Mouse (Mus musculus) midbrain, embryonic 10.5 days (tissue): ENCODE measurements around the gene Dusp19. TPM values are rescaled to one million over a fixed set of nuclear protein-coding genes. Genes with fewer than 3 reads are reported as not detected.

ENCODE experiments used
- DNase-seq: peaks from one replicate; pipeline ENCODE4 v3.0.0-alpha.2; 2017; ENCODE audit warnings: low spot score
- H3K27ac ChIP-seq: fragments of 300-500 bp; sonication (generic); replicated peaks from 2 replicates; pipeline ENCODE4 v1.5.1; 2016; ENCODE audit warnings: mild to moderate bottlenecking
- H3K27me3 ChIP-seq: fragments of 300-500 bp; sonication (generic); 2 replicates; pipeline ENCODE4 v1.6.1; 2016; ENCODE audit warnings: low read depth, mild to moderate bottlenecking; ENCODE audit not compliant: poor library complexity, severe bottlenecking
- H3K36me3 ChIP-seq: fragments of 300-500 bp; sonication (generic); 2 replicates; pipeline ENCODE4 v1.6.1; 2016; ENCODE audit warnings: mild to moderate bottlenecking, moderate library complexity
- H3K4me1 ChIP-seq: fragments of 300-500 bp; sonication (generic); 2 replicates; pipeline ENCODE4 v1.6.1; 2016
- H3K4me3 ChIP-seq: fragments of 300-500 bp; sonication (generic); 2 replicates; pipeline ENCODE4 v1.5.1; 2016; ENCODE audit warnings: mild to moderate bottlenecking, moderate library complexity
- H3K9me3 ChIP-seq: fragments of 300-500 bp; sonication (generic); replicated peaks from 2 replicates; pipeline ENCODE4 v1.6.1; 2016; ENCODE audit warnings: mild to moderate bottlenecking
- WGBS: fragments of 180-500 bp; shearing (Covaris S2); methylation state at CpG from one replicate; pipeline ENCODE4 v1.1.7; 2016; 5-methylcytosine and 5-hydroxymethylcytosine counted together
- polyA plus RNA-seq: library from polyadenylated mRNA; unstranded; fragments of >200 nt; fragmentation: Nextera tagmentation; extraction: Ambion mirVana; gene quantifications from 2 replicates; pipeline ENCODE4 v1.2.1, GENCODE M21; 2016

Dusp19 gene
- polyA plus RNA-seq, 1 experiment from 2014 or later = 16.8 TPM

DNA sequence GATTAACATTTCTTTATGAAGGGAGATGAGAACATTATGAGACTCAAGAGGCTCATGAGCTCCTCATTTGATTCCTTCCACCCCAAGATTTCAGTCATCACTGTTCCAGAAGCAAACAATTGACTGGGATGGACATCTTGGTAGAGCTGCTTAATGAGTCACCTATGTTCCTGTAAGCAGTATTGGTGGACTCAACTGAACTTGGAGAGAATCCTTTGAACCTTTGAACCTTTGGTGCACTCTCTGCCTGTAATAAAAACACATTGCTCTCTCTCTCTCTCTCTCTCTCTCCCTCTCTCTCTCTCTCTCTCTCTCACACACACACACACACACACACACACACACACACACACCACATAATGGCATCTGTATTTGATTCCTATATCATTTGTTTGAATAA lies 16.2 kb upstream of the Dusp19 start:
- Histone ChIP-seq H3K27ac (no peak overlapping the region), H3K9me3 (no peaks in the 10 kb centered on the region), H3K4me1 (no peaks in the 10 kb centered on the region), H3K27me3 (no peaks in the 10 kb centered on the region), H3K4me3 (no peak overlapping the region), H3K36me3 (no peaks in the 10 kb centered on the region)
- no peak for DNase-seq

DNA sequence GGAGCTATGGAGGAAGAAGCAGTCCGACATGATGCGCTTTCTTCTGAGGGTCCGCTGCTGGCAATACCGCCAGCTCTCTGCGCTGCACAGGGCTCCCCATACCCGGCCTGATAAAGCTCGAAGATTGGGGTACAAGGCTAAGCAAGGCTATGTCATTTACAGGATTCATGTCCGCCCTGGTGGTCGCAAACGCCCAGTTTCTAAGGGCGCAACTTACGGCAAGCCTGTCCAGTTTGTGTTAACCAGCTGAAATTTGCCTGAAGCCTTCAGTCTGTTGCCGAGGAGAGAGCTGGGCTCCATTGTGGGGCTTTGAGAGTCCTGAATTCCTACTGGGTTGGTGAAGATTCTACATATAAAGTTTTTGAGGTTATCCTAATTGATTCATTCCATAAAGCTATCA lies 14.1 kb upstream of the Dusp19 start:
- Histone ChIP-seq H3K36me3 (no peaks in the 10 kb centered on the region), H3K4me3 (no peak overlapping the region), H3K9me3 (no peaks in the 10 kb centered on the region), H3K27me3 (no peaks in the 10 kb centered on the region), H3K27ac (no peak overlapping the region), H3K4me1 (no peaks in the 10 kb centered on the region)
- DNase-seq = no peak
- WGBS = 94% methylated on average over 13 of the region's 13 CpGs

DNA sequence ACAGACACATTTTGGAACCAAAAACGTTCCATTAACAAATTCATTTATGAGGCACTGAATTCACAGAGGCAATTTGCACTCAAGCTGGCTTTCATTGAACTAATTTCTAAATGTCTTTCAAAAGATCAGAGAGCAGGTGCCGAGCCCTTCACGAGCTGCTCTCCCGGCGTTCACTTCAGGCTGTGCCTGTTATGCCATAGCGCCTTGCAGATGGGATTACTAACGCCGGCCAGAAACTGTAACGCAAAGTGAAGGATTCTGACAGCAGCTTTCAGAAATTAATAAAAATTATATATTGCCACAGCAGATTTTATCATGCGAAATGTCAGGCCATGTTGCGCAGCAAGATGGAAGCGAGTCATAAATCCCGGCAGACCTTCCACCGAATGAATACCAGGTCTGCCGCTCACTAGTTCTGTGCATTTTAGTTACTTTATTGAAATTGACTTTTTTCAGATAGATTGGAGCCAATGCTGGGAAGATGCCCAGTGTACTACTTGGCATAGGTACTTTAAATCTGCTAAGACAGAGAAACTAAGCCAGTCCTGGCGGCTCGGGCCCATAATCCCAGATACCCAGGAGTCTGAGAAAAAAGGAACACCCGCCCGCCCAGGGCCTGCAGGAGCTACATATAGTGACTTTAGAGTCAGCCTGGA lies 12.9 kb upstream of the Dusp19 start:
- Histone ChIP-seq H3K9me3 (no peaks in the 10 kb centered on the region), H3K27ac (no peak overlapping the region), H3K4me1 (no peaks in the 10 kb centered on the region), H3K36me3 (no peaks in the 10 kb centered on the region), H3K4me3 (no peak overlapping the region), H3K27me3 (no peaks in the 10 kb centered on the region)
- WGBS = 95% methylated on average over 19 of the region's 19 CpGs
- DNase-seq = no peak

DNA sequence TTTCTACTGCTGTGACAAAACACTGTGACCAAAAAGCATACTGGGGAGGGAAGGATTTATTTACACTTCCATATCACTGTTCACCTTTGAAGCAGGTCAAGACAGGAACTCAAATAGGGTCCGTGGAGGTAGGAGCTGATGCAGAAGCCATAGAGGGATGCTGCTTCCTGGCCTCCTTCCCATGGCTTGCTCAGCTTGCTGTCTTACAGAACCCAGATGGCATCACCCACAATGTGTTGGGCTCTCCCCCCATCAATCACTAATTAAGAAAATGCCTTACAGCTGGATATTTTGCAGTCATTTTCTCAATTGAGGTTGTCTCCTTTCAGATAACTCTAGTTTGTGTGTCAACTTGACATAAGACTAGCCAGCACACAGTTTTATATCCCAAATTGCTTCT lies 4.6 kb upstream of the Dusp19 start:
- Histone ChIP-seq H3K27ac (no peak overlapping the region), H3K4me3 (no peak overlapping the region), H3K27me3 (no peaks in the 10 kb centered on the region), H3K4me1 (peaks cover 7% of the 10 kb centered on the region), H3K36me3 (no peaks in the 10 kb centered on the region), H3K9me3 (no peaks in the 10 kb centered on the region)
- no peak for DNase-seq
- 67% methylated on average over 1 of the region's 1 CpGs for WGBS

DNA sequence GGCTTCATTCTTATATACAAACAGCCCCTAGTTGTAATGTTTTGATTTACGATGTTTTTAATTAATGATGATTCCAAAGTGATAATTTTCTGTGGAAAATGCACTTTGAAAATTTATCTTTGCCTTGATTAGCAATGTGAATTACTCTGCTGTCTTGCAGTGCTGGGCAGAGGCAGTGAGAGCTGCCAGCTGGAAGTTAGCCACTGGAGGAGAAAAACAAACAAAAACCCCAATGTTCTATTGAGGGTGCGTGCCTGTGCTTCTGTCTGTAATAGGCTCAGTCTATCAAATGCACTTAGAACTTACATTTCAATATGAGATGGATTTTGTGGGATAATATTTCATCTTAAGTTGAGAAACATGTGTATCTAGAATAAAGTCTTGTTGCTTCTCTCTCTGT lies 4.0 kb upstream of the Dusp19 start:
- DNase-seq = no peak

DNA sequence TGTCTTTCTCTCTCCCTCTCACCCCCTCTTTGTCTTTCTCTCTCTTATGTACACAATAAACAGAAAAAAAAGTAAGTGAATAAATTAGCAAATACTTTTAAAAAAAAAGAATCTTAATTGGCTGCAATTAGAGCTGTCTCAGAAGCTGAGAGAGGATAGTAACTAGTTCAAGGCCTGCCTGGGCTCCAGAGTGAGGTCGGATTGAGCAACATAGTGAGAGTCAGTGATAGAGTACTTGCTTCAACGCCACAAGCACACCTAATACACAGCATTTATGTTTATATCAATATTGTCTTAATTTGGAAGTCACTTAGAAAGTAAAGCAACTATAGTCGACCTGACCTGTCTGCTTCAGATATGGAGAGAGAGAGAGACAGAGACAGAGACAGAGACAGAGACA lies 2.1 kb downstream of the Dusp19 start:
- H3K27me3 ChIP-seq = no peaks in the 10 kb centered on the region
- DNase-seq = no peak
- no peak overlapping the region for H3K27ac ChIP-seq
- H3K36me3 ChIP-seq = 0 out of 2 replicates have a peak, but pooled peaks cover 12% of the 10 kb centered on the region
- no peaks in the 10 kb centered on the region for H3K9me3 ChIP-seq
- H3K4me1 ChIP-seq = peaks cover 18% of the 10 kb centered on the region
- no peak overlapping the region for H3K4me3 ChIP-seq
- WGBS = 90% methylated on average over 3 of the region's 3 CpGs

More for the DNA sequence above, 4.0 kb upstream of the Dusp19 start:
- H3K4me1 ChIP-seq = peaks cover 12% of the 10 kb centered on the region
- no peaks in the 10 kb centered on the region for H3K27me3 ChIP-seq
- H3K27ac ChIP-seq = no peak overlapping the region
- H3K4me3 ChIP-seq = no peak overlapping the region
- H3K36me3 ChIP-seq = no peaks in the 10 kb centered on the region
- WGBS = 80% methylated on average over 2 of the region's 2 CpGs
- H3K9me3 ChIP-seq = no peaks in the 10 kb centered on the region

DNA sequence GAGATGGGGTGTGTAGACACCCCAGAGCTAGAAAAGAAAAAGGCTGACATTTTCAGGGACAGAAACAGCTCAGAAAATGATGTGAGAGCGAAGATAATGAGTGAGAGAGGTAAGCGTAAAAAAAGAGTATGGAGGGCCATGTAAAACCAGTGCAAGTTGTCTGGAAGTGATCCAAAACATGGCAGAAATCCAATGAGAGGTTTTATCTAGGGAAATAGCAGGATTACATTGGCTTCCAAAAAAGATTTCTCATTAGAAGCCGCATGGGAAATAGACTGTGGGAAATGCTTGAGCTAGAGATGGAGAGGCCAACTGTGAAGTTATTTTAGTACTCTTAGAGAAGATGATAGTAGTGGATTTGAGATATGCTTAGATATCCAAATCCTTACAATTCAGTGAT lies 5.1 kb downstream of the Dusp19 start:
- H3K4me1 ChIP-seq = peaks cover 12% of the 10 kb centered on the region
- H3K36me3 ChIP-seq = peaks cover 30% of the 10 kb centered on the region
- WGBS = 92% methylated on average over 3 of the region's 3 CpGs
- no peak overlapping the region for H3K27ac ChIP-seq
- H3K9me3 ChIP-seq = 0 out of 2 replicates have a peak, but pooled peaks cover 2% of the 10 kb centered on the region
- DNase-seq = no peak
- H3K4me3 ChIP-seq = no peak overlapping the region
- no peaks in the 10 kb centered on the region for H3K27me3 ChIP-seq

DNA sequence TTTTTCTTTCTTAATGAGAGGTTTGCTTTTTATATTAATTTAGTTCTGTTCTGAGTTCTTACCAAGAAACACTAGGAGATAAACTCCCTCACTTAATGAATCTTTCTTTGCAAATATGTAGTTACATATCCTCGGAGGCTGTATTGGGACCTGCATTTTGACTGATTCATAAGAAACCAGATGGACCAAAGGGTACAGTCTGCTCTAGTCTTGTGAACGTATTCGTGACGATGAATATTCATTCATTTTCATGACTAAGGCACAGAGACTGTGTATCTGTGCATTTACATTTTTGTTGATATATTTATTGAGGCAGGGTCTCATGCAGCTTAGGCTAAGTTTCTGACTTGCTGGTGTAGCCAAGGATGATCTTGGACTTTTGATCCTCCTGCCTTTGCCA lies 7.7 kb downstream of the Dusp19 start:
- H3K36me3 ChIP-seq = peaks cover 36% of the 10 kb centered on the region
- H3K4me1 ChIP-seq = no peaks in the 10 kb centered on the region
- H3K27me3 ChIP-seq = no peaks in the 10 kb centered on the region
- DNase-seq = no peak
- H3K9me3 ChIP-seq = 0 out of 2 replicates have a peak, but pooled peaks cover 2% of the 10 kb centered on the region
- 98% methylated on average over 4 of the region's 4 CpGs for WGBS
- H3K4me3 ChIP-seq = no peak overlapping the region
- H3K27ac ChIP-seq = no peak overlapping the region

DNA sequence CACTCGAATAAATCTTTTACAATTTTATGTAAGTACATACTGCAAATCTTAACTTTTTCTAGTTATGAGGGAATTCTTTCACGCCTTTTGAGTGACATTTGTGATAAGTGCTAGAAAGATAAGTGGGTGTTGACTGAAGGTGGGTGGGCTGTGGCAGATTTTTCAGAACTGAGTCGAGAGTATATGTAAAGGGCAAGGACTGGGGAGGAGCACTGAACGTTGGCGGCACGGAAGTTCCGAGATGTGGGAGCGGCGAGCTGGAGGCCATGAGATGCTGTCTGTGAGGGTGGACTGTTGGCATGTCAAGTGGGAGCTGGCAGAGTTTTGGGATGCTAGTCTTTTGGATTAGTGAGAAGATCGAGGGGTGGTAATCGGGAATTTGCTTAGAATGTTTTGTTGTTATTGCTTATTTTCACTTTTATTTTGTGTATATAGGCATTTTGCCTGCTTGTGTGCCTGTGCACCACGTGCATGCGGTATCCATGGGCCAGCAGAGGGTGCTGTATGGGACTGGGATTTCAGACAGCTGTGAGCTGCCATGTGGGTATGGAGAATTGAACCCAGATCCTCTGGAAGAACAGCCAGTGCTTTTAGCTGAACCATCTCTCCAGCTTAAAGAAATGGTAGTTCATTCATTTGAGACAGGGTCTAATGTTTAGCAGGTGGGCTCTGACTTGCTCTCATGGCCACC lies 15.6 kb downstream of the Dusp19 start:
- Histone ChIP-seq H3K27ac (no peak overlapping the region), H3K27me3 (no peaks in the 10 kb centered on the region), H3K9me3 (no peaks in the 10 kb centered on the region), H3K4me3 (no peak overlapping the region), H3K36me3 (0 out of 2 replicates have a peak, but pooled peaks cover under 1% of the 10 kb centered on the region), H3K4me1 (no peaks in the 10 kb centered on the region)
- DNase-seq = no peak
- WGBS = 91% methylated on average over 13 of the region's 13 CpGs

DNA sequence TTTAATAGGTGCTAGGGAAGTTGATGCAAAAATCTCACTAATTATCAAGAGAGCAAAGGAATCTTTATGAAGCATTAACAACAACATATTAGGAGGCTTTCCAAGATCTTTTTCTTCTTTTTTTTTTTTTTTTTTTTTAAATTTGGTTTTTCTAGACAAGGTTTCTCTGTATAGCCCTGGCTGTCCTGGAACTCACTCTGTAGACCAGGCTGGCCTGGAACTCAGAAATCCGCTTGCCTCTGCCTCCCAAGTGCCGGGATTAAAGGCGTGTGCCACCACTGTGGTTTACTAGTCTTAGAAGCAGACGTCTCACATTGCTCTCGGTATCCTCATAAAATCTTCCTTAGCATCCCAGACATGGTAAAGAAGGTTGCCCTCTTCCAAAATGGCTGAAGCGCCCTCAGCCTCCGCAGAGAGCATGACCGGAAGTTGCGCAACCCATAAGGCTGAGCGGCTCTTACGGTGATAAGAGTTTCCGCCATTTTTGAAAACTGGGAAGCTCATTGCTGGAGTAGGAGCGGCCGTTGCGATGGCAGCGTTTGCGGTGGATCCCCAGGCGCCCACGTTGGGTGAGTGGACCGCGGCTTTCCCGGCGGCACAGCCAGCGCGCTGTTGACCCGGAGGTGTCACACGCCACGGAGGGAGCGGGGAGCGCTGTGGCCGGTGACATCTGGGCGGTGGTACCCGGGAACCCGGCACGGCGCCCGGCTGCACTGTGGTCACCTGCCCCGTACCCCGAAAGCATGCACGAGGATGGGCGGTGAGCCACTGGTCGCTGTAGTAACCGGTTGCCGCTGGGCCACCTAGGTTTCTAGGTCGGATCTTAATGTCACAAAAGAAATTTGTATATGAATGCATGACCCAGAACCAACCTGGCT lies 21.8 kb downstream of the Dusp19 start:
- Histone ChIP-seq H3K27me3 (no peaks in the 10 kb centered on the region), H3K4me3 (peak overlapping the region; percentile 96), H3K36me3 (peaks cover 19% of the 10 kb centered on the region), H3K9me3 (no peaks in the 10 kb centered on the region), H3K27ac (peak overlapping the region; percentile 91), H3K4me1 (peaks cover 11% of the 10 kb centered on the region)
- under 1% methylated on average over 45 of the region's 45 CpGs for WGBS
- DNase-seq = peak; percentile 89

DNA sequence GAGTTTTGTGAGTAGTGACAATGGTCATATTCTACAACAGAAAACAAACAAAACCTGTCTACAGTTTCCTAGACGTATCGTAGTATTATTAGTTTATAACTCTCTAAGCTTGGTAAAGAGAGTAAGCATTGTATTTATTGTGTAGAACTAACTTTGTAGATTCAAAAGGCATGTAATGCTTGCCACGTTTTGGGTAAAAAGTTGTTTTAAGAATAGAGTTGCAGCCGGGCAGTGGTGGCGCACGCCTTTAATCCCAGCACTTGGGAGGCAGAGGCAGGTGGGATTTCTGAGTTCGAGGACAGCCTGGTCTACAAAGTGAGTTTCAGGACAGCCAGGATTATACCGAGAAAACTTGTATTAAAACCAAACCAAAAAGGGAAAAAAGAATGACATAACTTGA lies 22.6 kb downstream of the Dusp19 start:
- WGBS = 16% methylated on average over 8 of the region's 8 CpGs
- H3K4me3 ChIP-seq = peak overlapping the region; percentile 96
- H3K27me3 ChIP-seq = no peaks in the 10 kb centered on the region
- H3K27ac ChIP-seq = peak overlapping the region; percentile 91
- H3K36me3 ChIP-seq = peaks cover 27% of the 10 kb centered on the region
- H3K4me1 ChIP-seq = peaks cover 11% of the 10 kb centered on the region
- H3K9me3 ChIP-seq = no peaks in the 10 kb centered on the region
- no peak for DNase-seq

DNA sequence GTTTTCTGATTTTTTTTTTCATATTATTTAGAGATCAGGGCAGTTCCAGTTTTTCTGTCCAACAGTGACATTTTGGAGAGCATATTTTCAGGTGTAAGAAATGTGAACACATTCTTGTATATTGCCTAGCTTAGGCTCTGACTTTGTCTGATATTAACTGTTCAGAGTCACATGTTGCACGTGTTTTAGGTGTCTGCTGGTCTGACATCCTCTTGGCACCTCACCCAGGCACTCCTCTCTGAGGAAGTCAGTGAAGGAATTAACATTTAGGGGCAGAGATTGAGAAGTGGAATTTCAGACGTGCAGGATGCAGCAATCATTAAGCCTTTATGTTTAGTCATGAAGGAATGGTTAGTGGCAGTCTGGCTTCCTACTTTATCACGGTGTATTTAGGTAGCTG lies 23.0 kb downstream of the Dusp19 start:
- no peak overlapping the region for H3K27ac ChIP-seq
- H3K27me3 ChIP-seq = no peaks in the 10 kb centered on the region
- H3K4me1 ChIP-seq = peaks cover 11% of the 10 kb centered on the region
- H3K4me3 ChIP-seq = peak overlapping the region; percentile 96
- DNase-seq = no peak
- peaks cover 31% of the 10 kb centered on the region for H3K36me3 ChIP-seq
- WGBS = 74% methylated on average over 3 of the region's 3 CpGs
- H3K9me3 ChIP-seq = no peaks in the 10 kb centered on the region

DNA sequence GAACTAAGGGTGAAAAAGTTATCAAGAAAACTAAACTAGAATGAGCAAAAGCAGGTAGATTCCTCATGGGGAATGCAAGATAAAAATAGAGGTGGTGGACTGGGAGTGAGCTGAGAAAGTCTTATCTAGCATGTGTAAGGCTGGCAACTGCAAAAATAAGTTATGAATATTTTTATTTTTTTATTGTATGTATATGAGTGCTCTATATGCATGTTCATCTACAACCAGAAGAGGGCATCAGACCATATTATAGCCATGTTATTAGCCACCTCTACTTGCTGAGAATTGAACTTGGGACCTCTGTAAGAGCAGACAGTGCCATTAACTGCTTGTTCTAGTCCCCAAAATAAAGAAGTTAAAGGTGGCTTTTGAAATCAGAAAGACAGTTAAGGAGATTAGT lies 44.6 kb downstream of the Dusp19 start:
- Histone ChIP-seq H3K4me1 (no peaks in the 10 kb centered on the region), H3K27me3 (no peaks in the 10 kb centered on the region), H3K9me3 (no peaks in the 10 kb centered on the region), H3K36me3 (peaks cover 68% of the 10 kb centered on the region), H3K27ac (no peak overlapping the region), H3K4me3 (no peak overlapping the region)
- DNase-seq = no peak
